24 mouse cellular contexts compared by ENCODE assay signal in genomic region chr11:3936318-3936717, GRCm38 (mm10). TPM values are rescaled to one million over a fixed set of nuclear protein-coding genes. Genes with fewer than 3 reads are reported as not detected.
DNase-seq lines count a peak whose midpoint lies in the region; ATAC-seq lines count a peak whose summit lies in the region.
"Had no signal": no experiment of that assay in that cellular context is flagged by ENCODE, and none has a peak within 500 bp of the region (broad histone marks: within the 10 kb centered on the region; RNA-seq: fewer than 3 reads in every experiment).

No protein-coding gene starts in this region.

- H3K9ac ChIP-seq in forebrain, embryonic 13.5 days = no peak overlapping the region
- no peak overlapping the region for H3K9ac ChIP-seq in forebrain, embryonic 12.5 days
- H3K9ac ChIP-seq: embryonic facial prominence, embryonic 12.5 days; heart, embryonic 13.5 days; hindbrain, embryonic 12.5 days had no signal

- no peak overlapping the region for H3K4me2 ChIP-seq in forebrain, embryonic 13.5 days
- no peak overlapping the region for H3K4me2 ChIP-seq in forebrain, embryonic 12.5 days
- H3K4me2 ChIP-seq: embryonic facial prominence, embryonic 12.5 days; heart, embryonic 13.5 days; hindbrain, embryonic 12.5 days had no signal

- peak; percentile 20 for DNase-seq in layer of hippocampus, adult 9-10 months (ENCODE audit: low spot score)
- DNase-seq in layer of hippocampus, postnatal 10 days (ENCODE audit: low spot score in 2 of 2) = no peak
- DNase-seq in testis, postnatal 10 days (ENCODE audit: low spot score) = peak; percentile 21
- DNase-seq in testis, postnatal 14 days (ENCODE audit: low spot score) = no peak
- no peak for DNase-seq in right cerebral cortex, adult 18-20 months
- DNase-seq: adrenal gland, adult 8-10 months; adrenal gland, postnatal 36 days; B cell, adult 2 months; cerebellum, adult 11-12 months; cerebellum, adult 9-10 months; cerebellum, postnatal 25 days; gastrocnemius, postnatal 36 days; heart, postnatal 4 days had no signal

- peak; percentile 33; the same call in 1 of the 2 replicates for ATAC-seq in forebrain, embryonic 13.5 days
- ATAC-seq in forebrain, embryonic 12.5 days (ENCODE audit: low FRiP score) = no peak
- ATAC-seq: CD4-positive, CD25-positive, alpha-beta regulatory T cell, adult 4 months; hindbrain, embryonic 16.5 days; inflammation-experienced regulatory T-cells, adult 6 months had no signal

- no peak overlapping the region for H3K4me3 ChIP-seq in forebrain, embryonic 13.5 days
- no peak overlapping the region for H3K4me3 ChIP-seq in forebrain, embryonic 12.5 days (replicated peaks)
- H3K4me3 ChIP-seq: embryonic facial prominence, embryonic 12.5 days; heart, embryonic 13.5 days; hindbrain, embryonic 12.5 days had no signal

- no peaks in the 10 kb centered on the region for H3K27me3 ChIP-seq in forebrain, embryonic 13.5 days
- no peaks in the 10 kb centered on the region for H3K27me3 ChIP-seq in forebrain, embryonic 12.5 days
- H3K27me3 ChIP-seq: embryonic facial prominence, embryonic 12.5 days had no signal

- no peaks in the 10 kb centered on the region for H3K9me3 ChIP-seq in forebrain, embryonic 13.5 days (replicated peaks)
- H3K9me3 ChIP-seq in forebrain, embryonic 12.5 days = no peaks in the 10 kb centered on the region
- H3K9me3 ChIP-seq: embryonic facial prominence, embryonic 12.5 days; G1E; heart, embryonic 13.5 days; hindbrain, embryonic 12.5 days had no signal

- H3K36me3 ChIP-seq in forebrain, embryonic 13.5 days (ENCODE audit: poor library complexity, severe bottlenecking) = no peaks in the 10 kb centered on the region
- H3K36me3 ChIP-seq in forebrain, embryonic 12.5 days (replicated peaks) = no peaks in the 10 kb centered on the region
- H3K36me3 ChIP-seq: embryonic facial prominence, embryonic 12.5 days; G1E; heart, embryonic 13.5 days; hindbrain, embryonic 12.5 days had no signal

- 76% methylated on average over 3 of the region's 3 CpGs for WGBS in forebrain, embryonic 13.5 days
- 86% methylated on average over 3 of the region's 3 CpGs for WGBS in forebrain, embryonic 12.5 days

- 0 out of 2 replicates have a peak overlapping the region, but pooled peaks have one; percentile 10 for H3K27ac ChIP-seq in forebrain, embryonic 13.5 days
- no peak overlapping the region for H3K27ac ChIP-seq in forebrain, embryonic 12.5 days
- H3K27ac ChIP-seq: embryonic facial prominence, embryonic 12.5 days; heart, embryonic 13.5 days; hindbrain, embryonic 12.5 days had no signal

- peaks cover 12% of the 10 kb centered on the region for H3K4me1 ChIP-seq in forebrain, embryonic 13.5 days
- peaks cover 5% of the 10 kb centered on the region for H3K4me1 ChIP-seq in forebrain, embryonic 12.5 days

RNA-seq across cellular contexts. Expression of gene Tcn2, which starts 4.4 kb away (rescaled TPM):
- polyA plus RNA-seq in forebrain, embryonic 13.5 days (2015; fragmentation: Nextera tagmentation; extraction: Ambion mirVana) = 11.6 and 12.5 TPM in 2 replicates
- 17.0 and 19.1 TPM in 2 replicates for polyA plus RNA-seq in forebrain, embryonic 12.5 days (2016; fragmentation: Nextera tagmentation; extraction: Ambion mirVana)
- total RNA-seq in layer of hippocampus, postnatal 10 days (2021) = 10 to 100 TPM; 13.2 to 16.2 TPM

RNA-seq across cellular contexts. Expression of gene Slc35e4, which starts 21.9 kb away (rescaled TPM):
- 6.7 and 8.2 TPM in 2 replicates for polyA plus RNA-seq in forebrain, embryonic 13.5 days (2015; fragmentation: Nextera tagmentation; extraction: Ambion mirVana)
- 5.2 and 6.5 TPM in 2 replicates for polyA plus RNA-seq in forebrain, embryonic 12.5 days (2016; fragmentation: Nextera tagmentation; extraction: Ambion mirVana)
- total RNA-seq in layer of hippocampus, postnatal 10 days (2021) = 10 to 100 TPM; 21.8 to 22.2 TPM
- polyA plus RNA-seq: G1E had no signal

RNA-seq across cellular contexts. Expression of gene Pes1, which starts 27.5 kb away (rescaled TPM):
- polyA plus RNA-seq in forebrain, embryonic 13.5 days (2015; fragmentation: Nextera tagmentation; extraction: Ambion mirVana) = 70.6 and 77.0 TPM in 2 replicates
- 81.2 and 92.8 TPM in 2 replicates for polyA plus RNA-seq in forebrain, embryonic 12.5 days (2016; fragmentation: Nextera tagmentation; extraction: Ambion mirVana)
- total RNA-seq in layer of hippocampus, postnatal 10 days (2021) = 10 to 100 TPM; 37.1 to 51.0 TPM

RNA-seq across cellular contexts. Expression of gene 4930556J24Rik, which starts 40.3 kb away (rescaled TPM):
- 0.20 TPM in 1 of 2 replicates, not detected in the other for polyA plus RNA-seq in forebrain, embryonic 13.5 days (2015; fragmentation: Nextera tagmentation; extraction: Ambion mirVana)
- polyA plus RNA-seq in forebrain, embryonic 12.5 days (2016; fragmentation: Nextera tagmentation; extraction: Ambion mirVana) = 0.27 and 0.46 TPM in 2 replicates
- total RNA-seq in layer of hippocampus, postnatal 10 days (2021) = not detected
- total RNA-seq: adrenal gland, adult 8-10 months; adrenal gland, postnatal 36 days; gastrocnemius, adult 8-10 months; gastrocnemius, postnatal 36 days; heart, postnatal 4 days had no signal
- polyA plus RNA-seq: CD4-positive, CD25-positive, alpha-beta regulatory T cell, adult 4 months; G1E; heart, embryonic 13.5 days; heart, postnatal 0 days; hindbrain, embryonic 16.5 days had no signal

RNA-seq across cellular contexts. Expression of gene Dusp18, which starts 41.3 kb away (rescaled TPM):
- 28.4 and 35.7 TPM in 2 replicates for polyA plus RNA-seq in forebrain, embryonic 13.5 days (2015; fragmentation: Nextera tagmentation; extraction: Ambion mirVana)
- 28.0 and 29.8 TPM in 2 replicates for polyA plus RNA-seq in forebrain, embryonic 12.5 days (2016; fragmentation: Nextera tagmentation; extraction: Ambion mirVana)
- total RNA-seq in layer of hippocampus, postnatal 10 days (2021) = 10 to 100 TPM; 19.8 to 22.6 TPM
- polyA plus RNA-seq: G1E had no signal

Comparison
In these comparisons a context has a peak if more than half of its experiments do, and no peak if none do; other contexts are left out.
1. DNase-seq: peak in layer of hippocampus, adult 9-10 months (single experiment) and testis, postnatal 10 days (single experiment); none in layer of hippocampus, postnatal 10 days (0 of 2), testis, postnatal 14 days (single experiment) and right cerebral cortex, adult 18-20 months (single experiment).